Mouse (Mus musculus): ENCODE results near the gene Gabpb2. TPM values are rescaled to one million over a fixed set of nuclear protein-coding genes. Genes with fewer than 3 reads are reported as not detected.

The Gabpb2 gene
- polyA plus RNA-seq, 1 experiment from 2014 or later: 4.2 TPM

DNA sequence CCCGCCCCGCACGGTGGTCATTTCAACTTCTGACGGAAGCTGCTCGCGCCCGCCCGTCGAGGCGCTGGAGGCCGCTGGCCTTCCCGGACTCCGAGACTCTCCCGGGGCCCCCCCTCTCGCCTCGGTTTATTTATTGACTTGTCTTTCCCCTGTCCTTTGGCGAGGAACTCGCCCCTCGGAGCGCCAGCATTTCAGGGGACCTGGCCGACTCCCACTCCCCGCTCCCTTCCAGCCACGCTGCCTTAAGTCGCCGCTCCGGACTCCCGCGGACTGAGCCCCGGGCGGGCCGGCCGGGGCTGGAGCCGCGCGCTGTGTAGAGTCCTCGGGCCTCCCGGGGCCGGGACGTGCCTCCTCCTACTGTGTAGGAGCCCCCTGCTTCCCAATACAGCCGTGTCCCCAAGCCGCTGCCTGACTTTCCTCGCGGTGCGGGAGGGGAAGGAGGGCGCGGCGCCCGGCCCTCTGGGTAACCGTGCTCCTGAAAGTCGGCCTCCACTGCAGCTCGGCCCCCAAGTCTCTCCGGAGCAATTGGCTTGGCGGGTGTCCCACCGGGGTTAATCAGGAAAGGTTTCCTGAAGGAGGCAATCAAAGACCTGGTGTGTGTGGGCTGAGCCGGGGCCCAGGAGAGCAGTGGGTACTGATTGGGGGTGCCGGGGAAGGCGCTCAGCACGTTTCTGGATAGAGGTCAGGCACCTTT is 44.3 kb downstream of the Gabpb2 start:
- WGBS: 5% methylated on average over 57 of the region's 58 CpGs
- no peaks in the 10 kb centered on the region for H3K9me3 ChIP-seq (ENCODE audit: control insufficient read depth, low read length)
- ATAC-seq (ENCODE audit: low FRiP score, low TSS enrichment): 0 out of 2 replicates have a peak, but pooled peaks have one; percentile 32
- peaks cover 7% of the 10 kb centered on the region; the same call in 1 of the 2 replicates for H3K4me1 ChIP-seq (ENCODE audit: control insufficient read depth, insufficient read depth, low read length)
- peaks cover 57% of the 10 kb centered on the region for H3K36me3 ChIP-seq (ENCODE audit: control insufficient read depth, insufficient read depth, low read length)
- no peak overlapping the region for H3K27ac ChIP-seq (replicated peaks; ENCODE audit: low read depth, low read length)
- 0 out of 2 replicates have a peak overlapping the region, but pooled peaks have one; percentile 6 for H3K9ac ChIP-seq (replicated peaks; ENCODE audit: low read length)
- peak; percentile 60 for DNase-seq
- no peak overlapping the region for H3K4me3 ChIP-seq (replicated peaks; ENCODE audit: low read depth, low read length)
- H3K4me2 ChIP-seq (ENCODE audit: low read length): peak overlapping the region; percentile 32; the same call in 1 of the 2 replicates
- H3K27me3 ChIP-seq (ENCODE audit: control insufficient read depth, insufficient read depth, low read length): peaks cover 44% of the 10 kb centered on the region

- Histone ChIP-seq H3K9ac (replicated peaks; ENCODE audit: low read length) (no peak overlapping the region), H3K27ac (replicated peaks; ENCODE audit: low read depth, low read length) (no peak overlapping the region), H3K4me2 (ENCODE audit: low read length) (peak overlapping the region; percentile 32; the same call in 1 of the 2 replicates), H3K4me1 (ENCODE audit: control insufficient read depth, insufficient read depth, low read length) (peaks cover 7% of the 10 kb centered on the region; the same call in 1 of the 2 replicates), H3K36me3 (ENCODE audit: control insufficient read depth, insufficient read depth, low read length) (peaks cover 64% of the 10 kb centered on the region), H3K9me3 (ENCODE audit: control insufficient read depth, low read length) (no peaks in the 10 kb centered on the region), H3K4me3 (replicated peaks; ENCODE audit: low read depth, low read length) (no peak overlapping the region), H3K27me3 (ENCODE audit: control insufficient read depth, insufficient read depth, low read length) (peaks cover 47% of the 10 kb centered on the region)
- WGBS: 12% methylated on average over 71 of the region's 84 CpGs
- no peak for ATAC-seq (ENCODE audit: low FRiP score, low TSS enrichment)
- peak; percentile 38 for DNase-seq
These were observed 45.0 kb downstream of the Gabpb2 start for GRCm38 (mm10) chr3:95172526-95173255.

GRCm38 (mm10) chr3:95171105-95171504 is 46.6 kb downstream of the Gabpb2 start:
- DNase-seq: peak; percentile 8
- Histone ChIP-seq H3K4me2 (ENCODE audit: low read length) (no peak overlapping the region), H3K4me3 (replicated peaks; ENCODE audit: low read depth, low read length) (no peak overlapping the region), H3K9ac (replicated peaks; ENCODE audit: low read length) (no peak overlapping the region), H3K27ac (replicated peaks; ENCODE audit: low read depth, low read length) (no peak overlapping the region), H3K27me3 (ENCODE audit: control insufficient read depth, insufficient read depth, low read length) (peaks cover 47% of the 10 kb centered on the region), H3K36me3 (ENCODE audit: control insufficient read depth, insufficient read depth, low read length) (peaks cover 79% of the 10 kb centered on the region), H3K4me1 (ENCODE audit: control insufficient read depth, insufficient read depth, low read length) (peaks cover 7% of the 10 kb centered on the region; the same call in 1 of the 2 replicates), H3K9me3 (ENCODE audit: control insufficient read depth, low read length) (no peaks in the 10 kb centered on the region)
- no peak for ATAC-seq (ENCODE audit: low FRiP score, low TSS enrichment)
- 81% methylated on average over 6 of the region's 6 CpGs for WGBS

DNA sequence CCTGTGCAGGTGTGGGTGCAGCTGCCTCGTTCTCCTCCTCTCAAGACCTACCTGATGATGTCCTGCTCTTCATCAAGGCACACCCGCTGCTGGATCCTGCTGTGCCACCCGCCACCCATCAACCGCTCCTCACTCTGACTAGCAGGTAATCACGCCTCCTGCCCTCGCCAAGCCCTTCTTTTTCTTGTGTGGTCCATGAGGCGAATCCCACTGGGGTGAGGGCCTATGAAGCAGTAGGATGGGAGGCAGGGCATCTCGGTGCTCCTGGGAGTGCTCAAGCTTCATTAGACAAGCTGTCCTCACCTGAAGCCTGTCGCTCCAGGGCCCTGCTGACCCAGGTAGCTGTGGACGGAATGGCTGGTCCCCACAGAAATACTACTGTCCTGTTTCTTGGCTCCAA is 47.7 kb downstream of the Gabpb2 start:
- DNase-seq (no peak), ATAC-seq (ENCODE audit: low FRiP score, low TSS enrichment) (no peak)
- WGBS: 86% methylated on average over 10 of the region's 10 CpGs
- H3K27ac ChIP-seq (replicated peaks; ENCODE audit: low read depth, low read length): no peak overlapping the region
- no peaks in the 10 kb centered on the region for H3K9me3 ChIP-seq (ENCODE audit: control insufficient read depth, low read length)
- peaks cover 47% of the 10 kb centered on the region for H3K27me3 ChIP-seq (ENCODE audit: control insufficient read depth, insufficient read depth, low read length)
- no peak overlapping the region for H3K4me2 ChIP-seq (ENCODE audit: low read length)
- H3K36me3 ChIP-seq (ENCODE audit: control insufficient read depth, insufficient read depth, low read length): peaks cover 89% of the 10 kb centered on the region
- H3K4me1 ChIP-seq (ENCODE audit: control insufficient read depth, insufficient read depth, low read length): peaks cover 7% of the 10 kb centered on the region; the same call in 1 of the 2 replicates
- H3K9ac ChIP-seq (replicated peaks; ENCODE audit: low read length): no peak overlapping the region
- no peak overlapping the region for H3K4me3 ChIP-seq (replicated peaks; ENCODE audit: low read depth, low read length)

DNA sequence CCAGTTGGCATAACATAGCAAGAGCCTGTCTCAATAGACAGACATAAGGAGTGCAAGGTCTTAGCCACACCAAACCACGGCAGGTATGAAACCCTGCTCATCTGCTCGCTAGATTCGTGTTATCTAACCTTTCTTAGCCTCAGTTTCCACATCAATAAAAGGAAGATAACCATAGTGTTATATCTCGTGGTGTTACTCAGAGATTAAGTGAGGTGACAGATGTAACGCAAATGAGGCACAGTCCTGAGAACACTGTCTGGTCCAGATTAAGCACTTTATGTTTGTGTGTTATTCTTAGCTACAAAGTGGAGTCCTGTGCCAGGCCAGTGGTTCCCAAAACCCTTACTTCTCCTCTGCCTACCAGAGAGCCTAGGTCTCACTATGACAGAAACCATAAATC is 52.9 kb downstream of the Gabpb2 start:
- WGBS: 89% methylated on average over 5 of the region's 5 CpGs
- ATAC-seq (ENCODE audit: low FRiP score, low TSS enrichment): no peak

GRCm38 (mm10) chr3:95164256-95164550 is 53.5 kb downstream of the Gabpb2 start:
- peak overlapping the region; percentile 78 for H3K4me2 ChIP-seq (ENCODE audit: low read length)
- H3K9me3 ChIP-seq (ENCODE audit: control insufficient read depth, low read length): no peaks in the 10 kb centered on the region
- H3K4me1 ChIP-seq (ENCODE audit: control insufficient read depth, insufficient read depth, low read length): peaks cover 30% of the 10 kb centered on the region
- ATAC-seq (ENCODE audit: low FRiP score, low TSS enrichment): no peak
- H3K27me3 ChIP-seq (ENCODE audit: control insufficient read depth, insufficient read depth, low read length): peaks cover 8% of the 10 kb centered on the region; the same call in 1 of the 2 replicates
- no peak overlapping the region for H3K27ac ChIP-seq (replicated peaks; ENCODE audit: low read depth, low read length)
- no peak for DNase-seq
- peaks cover 51% of the 10 kb centered on the region for H3K36me3 ChIP-seq (ENCODE audit: control insufficient read depth, insufficient read depth, low read length)
- no peak overlapping the region for H3K9ac ChIP-seq (replicated peaks; ENCODE audit: low read length)
- no peak overlapping the region for H3K4me3 ChIP-seq (replicated peaks; ENCODE audit: low read depth, low read length)
- WGBS: 75% methylated on average over 5 of the region's 5 CpGs

More for the DNA sequence above, 52.9 kb downstream of the Gabpb2 start:
- Histone ChIP-seq H3K27ac (replicated peaks; ENCODE audit: low read depth, low read length) (no peak overlapping the region), H3K36me3 (ENCODE audit: control insufficient read depth, insufficient read depth, low read length) (peaks cover 58% of the 10 kb centered on the region), H3K9ac (replicated peaks; ENCODE audit: low read length) (no peak overlapping the region), H3K4me1 (ENCODE audit: control insufficient read depth, insufficient read depth, low read length) (peaks cover 30% of the 10 kb centered on the region), H3K4me2 (ENCODE audit: low read length) (no peak overlapping the region), H3K27me3 (ENCODE audit: control insufficient read depth, insufficient read depth, low read length) (peaks cover 15% of the 10 kb centered on the region), H3K9me3 (ENCODE audit: control insufficient read depth, low read length) (no peaks in the 10 kb centered on the region), H3K4me3 (replicated peaks; ENCODE audit: low read depth, low read length) (no peak overlapping the region)
- no peak for DNase-seq

DNA sequence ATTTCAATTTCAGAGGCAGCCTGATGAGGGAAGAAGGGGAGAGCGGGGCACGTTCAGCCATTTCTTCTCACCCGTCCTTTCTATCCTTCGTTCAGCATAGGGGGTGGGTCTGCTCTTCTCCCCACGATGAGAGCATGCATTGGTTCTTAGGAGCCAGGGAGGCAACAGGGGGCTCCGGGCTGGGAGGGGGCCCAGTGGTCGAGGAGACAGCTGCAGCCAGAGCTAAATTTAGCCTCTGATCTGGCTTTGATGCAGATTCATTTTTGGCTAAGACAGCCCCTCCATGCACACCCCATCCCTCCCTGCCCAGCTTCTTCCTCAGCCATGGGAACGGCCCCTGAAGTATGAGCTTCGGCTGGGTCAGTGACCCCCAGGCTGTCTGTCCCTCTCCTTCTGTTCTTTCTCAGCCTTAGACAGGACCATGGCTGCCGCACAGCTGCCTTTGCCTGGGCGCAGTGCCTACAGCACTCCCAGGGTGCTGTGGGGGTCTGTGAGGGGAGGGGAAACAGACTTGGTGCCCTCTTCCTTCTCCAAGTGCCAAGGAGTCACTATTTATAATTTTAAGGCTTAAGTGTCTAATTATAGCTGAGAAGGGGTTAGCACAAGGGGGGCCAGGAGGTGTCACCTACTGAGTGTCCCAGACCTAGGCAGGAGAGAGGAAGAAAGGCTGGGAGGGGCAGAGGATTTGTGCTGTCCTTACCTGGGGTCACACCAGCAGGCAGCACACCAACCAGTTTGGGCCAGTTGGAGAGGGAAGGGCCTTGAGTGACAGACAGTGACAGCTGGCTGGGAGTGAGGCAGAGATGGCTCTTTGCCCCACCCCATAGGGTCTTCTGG is 54.1 kb downstream of the Gabpb2 start:
- WGBS: 52% methylated on average over 10 of the region's 11 CpGs
- peak overlapping the region; percentile 98 for H3K4me3 ChIP-seq (replicated peaks; ENCODE audit: low read depth, low read length)
- DNase-seq: no peak
- H3K4me1 ChIP-seq (ENCODE audit: control insufficient read depth, insufficient read depth, low read length): peaks cover 30% of the 10 kb centered on the region
- H3K27ac ChIP-seq (replicated peaks; ENCODE audit: low read depth, low read length): no peak overlapping the region
- no peak for ATAC-seq (ENCODE audit: low FRiP score, low TSS enrichment)
- H3K36me3 ChIP-seq (ENCODE audit: control insufficient read depth, insufficient read depth, low read length): peaks cover 46% of the 10 kb centered on the region
- peak overlapping the region; percentile 78 for H3K4me2 ChIP-seq (ENCODE audit: low read length)
- H3K27me3 ChIP-seq (ENCODE audit: control insufficient read depth, insufficient read depth, low read length): 0 out of 2 replicates have a peak, but pooled peaks cover 4% of the 10 kb centered on the region
- peak overlapping the region; percentile 20; the same call in 1 of the 2 replicates for H3K9ac ChIP-seq (replicated peaks; ENCODE audit: low read length)
- no peaks in the 10 kb centered on the region for H3K9me3 ChIP-seq (ENCODE audit: control insufficient read depth, low read length)

DNA sequence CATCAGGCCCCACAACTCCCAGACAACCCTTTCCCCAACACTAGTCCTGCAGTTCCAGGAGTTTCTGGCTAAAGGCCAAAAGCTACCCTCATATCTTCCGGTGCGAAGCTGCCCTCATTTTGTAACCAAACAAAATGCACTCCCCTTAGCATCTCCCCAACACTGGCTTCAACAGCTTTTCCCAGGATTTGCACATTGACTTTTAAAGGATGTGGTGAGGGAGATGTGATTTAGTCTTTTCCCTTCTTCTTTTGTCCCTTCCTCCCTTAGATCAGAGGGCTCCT is 55.4 kb downstream of the Gabpb2 start:
- peak overlapping the region; percentile 98 for H3K4me3 ChIP-seq (replicated peaks; ENCODE audit: low read depth, low read length)
- peaks cover 30% of the 10 kb centered on the region for H3K4me1 ChIP-seq (ENCODE audit: control insufficient read depth, insufficient read depth, low read length)
- no peaks in the 10 kb centered on the region for H3K27me3 ChIP-seq (ENCODE audit: control insufficient read depth, insufficient read depth, low read length)
- DNase-seq (no peak), ATAC-seq (ENCODE audit: low FRiP score, low TSS enrichment) (no peak)
- peak overlapping the region; percentile 93 for H3K9ac ChIP-seq (replicated peaks; ENCODE audit: low read length)
- peaks cover 32% of the 10 kb centered on the region for H3K36me3 ChIP-seq (ENCODE audit: control insufficient read depth, insufficient read depth, low read length)
- WGBS: 16% methylated on average over 2 of the region's 2 CpGs
- peak overlapping the region; percentile 87 for H3K27ac ChIP-seq (replicated peaks; ENCODE audit: low read depth, low read length)
- peak overlapping the region; percentile 78 for H3K4me2 ChIP-seq (ENCODE audit: low read length)
- H3K9me3 ChIP-seq (ENCODE audit: control insufficient read depth, low read length): no peaks in the 10 kb centered on the region

Measured in midbrain, embryonic 14.5 days (tissue).